Mouse (Mus musculus) embryonic facial prominence, embryonic 12.5 days (tissue): ENCODE data around the gene Tcte2. TPM values are rescaled to one million over a fixed set of nuclear protein-coding genes. Genes with fewer than 3 reads are reported as not detected.
"Not testable (repeated sequence)": the region's sequence is repeated elsewhere in the genome, so short reads cannot be mapped to it uniquely, and the experiment has no call there.

ENCODE experiments used
- ATAC-seq: fragments of 200-750 bp; cut with Nextera tagmentation; 2 replicates; pipeline ENCODE4 v1.8.0; 2017; ENCODE audit not compliant: insufficient number of reproducible peaks, insufficient read depth, low FRiP score, low TSS enrichment
- H3K27ac ChIP-seq: fragments of 300-500 bp; sonication (generic); 2 replicates; pipeline ENCODE4 v1.5.1; 2016; ENCODE audit warnings: mild to moderate bottlenecking
- H3K27me3 ChIP-seq: fragments of 300-500 bp; sonication (generic); 2 replicates; pipeline ENCODE4 v1.6.1; 2016; ENCODE audit warnings: mild to moderate bottlenecking, moderate library complexity
- H3K36me3 ChIP-seq: fragments of 300-500 bp; sonication (generic); 2 replicates; pipeline ENCODE4 v1.6.1; 2016; ENCODE audit warnings: mild to moderate bottlenecking
- H3K4me1 ChIP-seq: fragments of 300-500 bp; sonication (generic); 2 replicates; pipeline ENCODE4 v1.6.1; 2016
- H3K4me2 ChIP-seq: fragments of 300-500 bp; sonication (generic); replicated peaks from 2 replicates; pipeline ENCODE4 v1.6.1; 2016; ENCODE audit warnings: mild to moderate bottlenecking, moderate library complexity
- H3K4me3 ChIP-seq: fragments of 300-500 bp; sonication (generic); 2 replicates; pipeline ENCODE4 v1.5.1; 2016; ENCODE audit warnings: mild to moderate bottlenecking
- H3K9ac ChIP-seq: fragments of 300-500 bp; sonication (generic); 2 replicates; pipeline ENCODE4 v1.6.1; 2016; ENCODE audit warnings: mild to moderate bottlenecking, moderate library complexity
- H3K9me3 ChIP-seq: fragments of 300-500 bp; sonication (generic); 2 replicates; pipeline ENCODE4 v1.6.1; 2016; ENCODE audit warnings: mild to moderate bottlenecking, moderate library complexity
- WGBS: fragments of 180-500 bp; shearing (Covaris S2); methylation state at CpG from one replicate; pipeline ENCODE4 v1.1.7; 2016; 5-methylcytosine and 5-hydroxymethylcytosine counted together
- polyA plus RNA-seq: library from polyadenylated mRNA; unstranded; fragments of >200 nt; fragmentation: Nextera tagmentation; extraction: Ambion mirVana; gene quantifications from 2 replicates; pipeline ENCODE4 v1.2.1, GENCODE M21; 2016

The Tcte2 gene
- polyA plus RNA-seq, 1 experiment from 2014 or later, result 7.1 TPM

- H3K4me3 ChIP-seq, result no peak overlapping the region
- H3K9me3 ChIP-seq, result no peaks in the 10 kb centered on the region
- peaks cover 20% of the 10 kb centered on the region for H3K4me1 ChIP-seq
- no peak overlapping the region for H3K4me2 ChIP-seq
- ATAC-seq, result no peak
- H3K27ac ChIP-seq, result no peak overlapping the region
- no peaks in the 10 kb centered on the region for H3K36me3 ChIP-seq
- no peaks in the 10 kb centered on the region for H3K27me3 ChIP-seq
- no peak overlapping the region for H3K9ac ChIP-seq
- WGBS, result 73% methylated on average over 4 of the region's 4 CpGs
Measured at GRCm38 (mm10) chr17:13680318-13680717, 81.3 kb downstream of the Tcte2 start.

GRCm38 (mm10) chr17:13679725-13680124, 81.9 kb downstream of the Tcte2 start:
- H3K36me3 ChIP-seq, result no peaks in the 10 kb centered on the region

GRCm38 (mm10) chr17:13677225-13678148, 84.1 kb downstream of the Tcte2 start:
- H3K4me2 ChIP-seq, result no peak overlapping the region
- H3K9ac ChIP-seq, result no peak overlapping the region
- no peaks in the 10 kb centered on the region for H3K9me3 ChIP-seq
- H3K4me3 ChIP-seq, result no peak overlapping the region
- H3K27me3 ChIP-seq, result no peaks in the 10 kb centered on the region
- H3K4me1 ChIP-seq, result 0 out of 2 replicates have a peak, but pooled peaks cover 5% of the 10 kb centered on the region
- no peaks in the 10 kb centered on the region for H3K36me3 ChIP-seq
- WGBS, result 50% methylated on average over 9 of the region's 9 CpGs
- ATAC-seq, result no peak
- H3K27ac ChIP-seq, result no peak overlapping the region

More at GRCm38 (mm10) chr17:13679725-13680124, 81.9 kb downstream of the Tcte2 start:
- Histone ChIP-seq H3K27me3 (no peaks in the 10 kb centered on the region), H3K9ac (no peak overlapping the region), H3K4me2 (no peak overlapping the region), H3K27ac (no peak overlapping the region), H3K4me3 (no peak overlapping the region), H3K9me3 (no peaks in the 10 kb centered on the region), H3K4me1 (peaks cover 20% of the 10 kb centered on the region)
- ATAC-seq, result no peak
- WGBS, result 80% methylated on average over 6 of the region's 6 CpGs

DNA sequence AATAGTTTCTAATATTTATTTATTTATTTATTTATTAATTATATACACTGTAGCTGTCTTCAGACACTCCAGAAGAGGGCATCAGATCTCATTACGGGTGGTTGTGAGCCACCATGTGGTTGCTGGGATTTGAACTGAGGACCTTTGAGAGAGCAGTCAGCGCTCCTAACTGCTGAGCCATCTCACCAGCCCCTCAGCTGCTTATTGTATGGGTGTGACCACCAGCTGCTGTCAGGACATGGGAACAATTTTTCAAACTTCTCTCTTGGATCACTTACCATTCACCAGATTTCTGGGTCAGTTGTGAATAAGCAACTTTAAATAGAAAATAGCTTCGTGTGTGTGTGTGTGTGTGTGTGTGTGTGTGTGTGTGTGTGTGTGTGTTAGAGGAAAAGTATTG, 85.5 kb downstream of the Tcte2 start:
- not testable (repeated sequence) for H3K27ac ChIP-seq, H3K4me3 ChIP-seq, H3K36me3 ChIP-seq, ATAC-seq, H3K4me1 ChIP-seq, H3K4me2 ChIP-seq, H3K9me3 ChIP-seq, H3K9ac ChIP-seq, H3K27me3 ChIP-seq
- WGBS, result 82% methylated on average over 3 of the region's 3 CpGs

- Histone ChIP-seq H3K27me3 (no peaks in the 10 kb centered on the region), H3K27ac (no peak overlapping the region), H3K9me3 (no peaks in the 10 kb centered on the region), H3K4me2 (no peak overlapping the region), H3K4me1 (no peaks in the 10 kb centered on the region), H3K9ac (no peak overlapping the region), H3K36me3 (no peaks in the 10 kb centered on the region), H3K4me3 (no peak overlapping the region)
- no peak for ATAC-seq
- 40% methylated on average over 4 of the region's 4 CpGs for WGBS
Measured at GRCm38 (mm10) chr17:13675630-13676029, 86.0 kb downstream of the Tcte2 start.

DNA sequence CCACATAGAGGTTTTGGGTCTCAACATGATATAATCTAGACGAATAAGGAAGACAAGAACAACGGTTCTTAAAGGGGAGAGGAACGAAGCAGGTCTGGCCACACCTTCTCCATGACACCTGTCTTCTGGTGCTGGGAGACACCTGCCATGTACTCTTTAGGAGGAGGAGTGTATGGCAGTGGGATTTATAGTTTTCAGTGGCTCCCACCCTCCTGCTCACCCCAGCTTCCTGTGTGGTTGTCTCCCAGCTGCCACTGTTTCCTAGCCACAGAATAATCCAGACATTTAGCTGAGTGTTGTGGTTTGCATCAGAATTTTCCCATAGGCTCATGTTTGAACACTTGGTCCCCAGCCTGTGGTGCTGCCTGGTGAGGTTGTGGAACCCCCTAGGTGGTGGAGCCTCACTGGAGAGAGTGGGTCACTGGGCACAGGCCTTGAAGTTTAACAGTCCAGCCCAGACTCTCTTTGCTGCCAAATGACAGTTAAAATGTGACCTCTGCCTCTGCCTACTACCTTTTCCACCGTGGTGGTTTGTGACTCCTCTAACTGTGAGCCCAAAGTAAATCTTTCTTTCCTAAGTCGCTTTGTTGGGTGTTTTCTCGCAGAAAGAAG, 86.8 kb downstream of the Tcte2 start:
- Histone ChIP-seq H3K4me1 (0 out of 2 replicates have a peak, but pooled peaks cover under 1% of the 10 kb centered on the region), H3K9me3 (no peaks in the 10 kb centered on the region), H3K27me3 (no peaks in the 10 kb centered on the region), H3K36me3 (no peaks in the 10 kb centered on the region), H3K9ac (no peak overlapping the region), H3K27ac (no peak overlapping the region), H3K4me2 (no peak overlapping the region), H3K4me3 (no peak overlapping the region)
- 75% methylated on average over 6 of the region's 6 CpGs for WGBS
- no peak for ATAC-seq

DNA sequence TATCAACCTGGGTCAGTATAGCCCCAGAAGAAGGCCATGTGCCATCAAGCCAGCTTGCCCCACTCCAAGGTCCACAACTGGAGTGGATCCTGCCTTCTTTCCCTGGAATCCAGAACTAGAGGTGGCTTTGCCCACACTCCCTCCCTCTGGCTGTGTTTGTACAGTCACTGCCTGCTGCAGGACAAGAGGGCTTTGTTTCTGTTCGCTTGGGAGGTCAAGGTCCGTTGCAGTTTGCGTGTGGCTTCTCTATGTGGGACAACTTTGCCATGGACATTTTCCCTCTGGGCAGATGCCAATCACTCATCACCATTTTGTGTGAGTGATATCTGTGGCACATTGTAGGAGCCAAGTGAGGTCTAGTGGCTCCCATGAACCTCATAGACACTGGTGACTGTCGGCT, 89.9 kb downstream of the Tcte2 start:
- H3K9me3 ChIP-seq, result no peaks in the 10 kb centered on the region
- H3K36me3 ChIP-seq, result no peaks in the 10 kb centered on the region
- no peak overlapping the region for H3K27ac ChIP-seq
- ATAC-seq, result no peak
- peaks cover 19% of the 10 kb centered on the region for H3K4me1 ChIP-seq
- no peak overlapping the region for H3K9ac ChIP-seq
- WGBS, result 42% methylated on average over 4 of the region's 4 CpGs
- no peak overlapping the region for H3K4me2 ChIP-seq
- no peaks in the 10 kb centered on the region for H3K27me3 ChIP-seq
- no peak overlapping the region for H3K4me3 ChIP-seq

DNA sequence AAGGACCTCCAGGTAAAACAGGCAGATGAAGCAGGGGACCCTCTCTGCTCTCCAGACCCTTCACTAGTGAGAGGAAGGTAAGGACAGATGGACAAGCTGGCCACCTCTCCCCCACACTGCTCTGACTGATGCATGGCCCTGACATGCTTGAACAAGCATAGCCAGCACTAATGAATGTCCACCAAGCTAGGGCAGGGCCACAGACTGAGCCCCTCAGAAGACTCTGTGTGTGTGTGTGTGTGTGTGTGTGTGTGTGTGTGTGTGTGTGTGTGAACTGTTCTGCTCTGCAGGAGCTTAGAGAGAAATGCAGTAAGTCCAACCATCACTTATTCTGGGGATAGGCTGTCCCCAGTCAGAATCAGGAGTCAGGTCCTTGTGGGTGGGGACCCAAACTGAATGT, 91.4 kb downstream of the Tcte2 start:
- Histone ChIP-seq H3K9me3 (no peaks in the 10 kb centered on the region), H3K4me1 (peaks cover 19% of the 10 kb centered on the region), H3K4me2 (no peak overlapping the region), H3K9ac (no peak overlapping the region), H3K4me3 (no peak overlapping the region), H3K36me3 (no peaks in the 10 kb centered on the region), H3K27ac (no peak overlapping the region), H3K27me3 (no peaks in the 10 kb centered on the region)
- ATAC-seq, result no peak

DNA sequence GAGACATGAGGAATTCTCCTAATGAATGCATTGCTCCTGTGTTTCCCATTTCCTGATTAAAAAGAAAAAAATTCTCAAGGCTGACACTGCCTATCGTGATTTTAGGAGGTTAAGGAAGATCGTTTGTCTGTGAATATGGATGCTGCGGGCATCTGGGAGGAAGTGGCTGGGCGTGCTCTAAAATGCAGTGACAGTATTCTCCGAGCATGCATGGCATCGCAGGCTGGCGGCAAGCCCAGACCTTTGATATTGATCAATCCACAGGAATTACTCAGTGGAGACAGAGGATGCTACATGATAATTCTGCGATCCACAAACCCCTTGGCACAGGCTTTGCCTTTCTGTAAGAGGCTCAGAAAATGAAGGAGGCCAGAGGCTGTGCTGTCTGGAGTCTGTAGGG, 92.4 kb downstream of the Tcte2 start:
- peaks cover 19% of the 10 kb centered on the region for H3K4me1 ChIP-seq
- H3K27ac ChIP-seq, result peak overlapping the region; percentile 4; the same call in 1 of the 2 replicates
- 31% methylated on average over 8 of the region's 8 CpGs for WGBS
- ATAC-seq, result no peak
- no peaks in the 10 kb centered on the region for H3K36me3 ChIP-seq
- no peak overlapping the region for H3K4me3 ChIP-seq
- no peaks in the 10 kb centered on the region for H3K9me3 ChIP-seq
- no peaks in the 10 kb centered on the region for H3K27me3 ChIP-seq
- no peak overlapping the region for H3K9ac ChIP-seq
- H3K4me2 ChIP-seq, result no peak overlapping the region

DNA sequence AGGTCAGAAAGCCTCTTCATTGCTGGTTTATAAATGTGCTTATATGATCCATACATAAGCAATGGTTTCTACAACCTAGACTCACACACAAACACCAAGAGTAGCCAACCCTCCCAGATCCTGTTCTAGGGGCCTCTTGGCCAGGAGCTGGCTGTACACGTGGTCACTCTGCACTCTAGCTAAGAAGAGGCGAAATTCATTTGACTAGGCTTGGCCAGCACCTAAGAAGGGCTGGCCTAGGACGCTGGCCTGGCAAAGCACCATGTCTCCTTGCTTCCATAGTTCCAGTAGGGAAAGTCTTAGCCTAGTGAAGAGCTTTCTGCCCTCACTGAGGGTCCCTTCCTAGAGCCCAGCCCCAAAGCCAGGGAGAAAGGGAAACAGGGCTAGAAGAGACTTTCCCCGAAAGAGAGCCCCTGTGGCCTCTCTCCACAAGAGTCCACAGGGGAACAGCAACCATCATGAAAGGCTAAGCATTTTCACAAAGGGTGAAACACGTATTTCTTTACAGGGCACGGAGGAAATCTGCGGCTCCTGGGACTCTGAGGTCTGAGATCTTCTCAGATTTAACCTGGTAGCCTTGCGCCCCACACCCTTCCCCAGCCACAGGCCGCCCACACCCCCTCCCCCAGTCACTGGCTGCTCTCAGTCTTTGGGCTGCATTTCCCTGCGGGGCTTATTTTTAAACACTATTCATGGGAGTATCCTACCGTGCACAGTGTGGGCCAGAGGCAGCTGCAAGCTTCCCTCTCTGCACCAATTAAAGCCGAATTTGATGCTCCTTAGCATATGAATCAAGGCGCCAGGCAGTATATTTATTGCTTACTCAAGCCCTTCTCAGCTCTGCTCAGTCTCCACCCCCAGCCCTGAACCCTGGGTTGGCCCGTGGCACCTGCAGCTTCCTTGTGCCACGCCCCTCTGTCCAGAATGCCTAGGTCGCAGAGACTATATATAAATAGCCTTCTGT, 93.3 kb downstream of the Tcte2 start:
- peak overlapping the region; percentile 42; the same call in 1 of the 2 replicates for H3K27ac ChIP-seq
- H3K4me1 ChIP-seq, result peaks cover 19% of the 10 kb centered on the region
- no peaks in the 10 kb centered on the region for H3K36me3 ChIP-seq
- H3K9ac ChIP-seq, result no peak overlapping the region
- ATAC-seq, result peak; percentile 79
- H3K4me3 ChIP-seq, result no peak overlapping the region
- H3K9me3 ChIP-seq, result no peaks in the 10 kb centered on the region
- H3K27me3 ChIP-seq, result no peaks in the 10 kb centered on the region
- WGBS, result 8% methylated on average over 16 of the region's 16 CpGs
- H3K4me2 ChIP-seq, result no peak overlapping the region; the same call in 1 of the 2 replicates

- Histone ChIP-seq H3K4me1 (peaks cover 19% of the 10 kb centered on the region), H3K4me2 (no peak overlapping the region), H3K27ac (no peak overlapping the region), H3K27me3 (no peaks in the 10 kb centered on the region), H3K4me3 (no peak overlapping the region), H3K36me3 (no peaks in the 10 kb centered on the region), H3K9ac (no peak overlapping the region), H3K9me3 (no peaks in the 10 kb centered on the region)
- WGBS, result 54% methylated on average over 3 of the region's 3 CpGs
- peak; percentile 59; the same call in 1 of the 2 replicates for ATAC-seq
Measured at GRCm38 (mm10) chr17:13667006-13667405, 94.6 kb downstream of the Tcte2 start.
